Mouse (Mus musculus) G1E (cell line): ENCODE results near the gene Aire.
"Not testable (repeated sequence)": the region's sequence is repeated elsewhere in the genome, so short reads cannot be mapped to it uniquely, and the experiment has no call there.

Experiments
- CTCF ChIP-seq: IDR thresholded peaks from 2 replicates; pipeline ENCODE4 v1.5.1; 2012; ENCODE audit warnings: low read depth, low read length, inconsistent platforms, mixed read lengths
- GATA1 ChIP-seq: IDR thresholded peaks from 2 replicates; pipeline ENCODE4 v1.6.1; 2012; ENCODE audit warnings: borderline replicate concordance, low read length, inconsistent platforms, mixed read lengths
- GATA2 ChIP-seq: IDR thresholded peaks from 2 replicates; pipeline ENCODE4 v1.6.1; 2012; ENCODE audit warnings: low read depth, low read length, inconsistent platforms, borderline replicate concordance

GRCm38 (mm10) chr10:78019984-78020383 is 23.4 kb downstream of the Aire start:
- TF ChIP-seq GATA2, CTCF, GATA1: not testable (repeated sequence)
